Mouse (Mus musculus) left cerebral cortex, adult 2 months (tissue): ENCODE data around the gene Dok1. TPM values are rescaled to one million over a fixed set of nuclear protein-coding genes. Genes with fewer than 3 reads are reported as not detected.

Source experiments
- DNase-seq, 2 experiments: peaks; one replicate each; pipeline ENCODE4 v3.0.0; 2021 to 2022; ENCODE audit warnings: low spot score in 2 of 2, mixed read lengths in 1 of 2; ENCODE audit errors: extremely low spot score in 1 of 2
- H3K27ac ChIP-seq: fragments of 200-600 bp; 2 replicates; pipeline ENCODE4 v1.8.1; 2022
- H3K4me3 ChIP-seq: fragments of 200-600 bp; 2 replicates; pipeline ENCODE4 v1.8.1; 2022
- CTCF ChIP-seq: fragments of 200-600 bp; IDR thresholded peaks from 2 replicates; pipeline ENCODE4 v1.8.1; 2022; ENCODE audit warnings: antibody characterized with exemption, mild to moderate bottlenecking, moderate library complexity
- intact Hi-C: fragments of 180-260 bp; cut with DNase I; formaldehyde crosslinking; loops from one replicate; pipeline ENCODE4 v1.15.1; 2025
- total RNA-seq, 2 experiments: library from RNA; stranded (reverse); gene quantifications; 2 replicates each; pipeline ENCODE4 v1.2.3; 2021

The Dok1 gene
- total RNA-seq, 2 experiments from 2014 or later = 1.4 to 2.1 TPM

- H3K27ac ChIP-seq = no peak overlapping the region
- intact Hi-C loops = no loop called here
- DNase-seq = no peak
- no peak overlapping the region for H3K4me3 ChIP-seq
- no peak for TF ChIP-seq CTCF
Observed at GRCm38 (mm10) chr6:83043993-83044392, 10.7 kb upstream of the Dok1 start.

GRCm38 (mm10) chr6:83043561-83043960 lies 10.3 kb upstream of the Dok1 start:
- DNase-seq = no peak
- no peak overlapping the region for H3K27ac ChIP-seq
- TF ChIP-seq CTCF = no peak
- H3K4me3 ChIP-seq = no peak overlapping the region
- intact Hi-C loops = no loop called here

DNA sequence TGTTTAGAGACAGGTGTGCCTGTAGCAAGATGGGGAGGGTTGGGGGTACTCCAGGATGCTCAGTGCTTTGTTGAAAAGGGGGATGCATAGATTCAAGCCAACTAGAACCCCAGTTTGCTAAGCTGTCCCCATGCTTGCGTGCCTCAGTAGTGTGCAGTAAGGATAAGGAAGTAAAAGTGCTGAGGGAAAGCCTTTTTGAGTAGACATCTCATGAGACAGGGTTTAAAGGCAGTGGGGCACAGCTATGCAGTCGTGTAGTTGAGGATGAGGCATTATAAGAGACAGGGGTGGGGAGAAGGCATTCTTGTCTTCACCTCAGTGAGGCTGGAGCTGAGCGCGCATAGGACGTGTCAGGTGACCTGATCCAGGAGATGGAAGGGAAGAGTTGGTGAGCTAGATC lies 7.3 kb upstream of the Dok1 start:
- no peak overlapping the region for H3K27ac ChIP-seq
- intact Hi-C loops = no loop called here
- no peak overlapping the region for H3K4me3 ChIP-seq
- no peak for DNase-seq
- no peak for TF ChIP-seq CTCF

DNA sequence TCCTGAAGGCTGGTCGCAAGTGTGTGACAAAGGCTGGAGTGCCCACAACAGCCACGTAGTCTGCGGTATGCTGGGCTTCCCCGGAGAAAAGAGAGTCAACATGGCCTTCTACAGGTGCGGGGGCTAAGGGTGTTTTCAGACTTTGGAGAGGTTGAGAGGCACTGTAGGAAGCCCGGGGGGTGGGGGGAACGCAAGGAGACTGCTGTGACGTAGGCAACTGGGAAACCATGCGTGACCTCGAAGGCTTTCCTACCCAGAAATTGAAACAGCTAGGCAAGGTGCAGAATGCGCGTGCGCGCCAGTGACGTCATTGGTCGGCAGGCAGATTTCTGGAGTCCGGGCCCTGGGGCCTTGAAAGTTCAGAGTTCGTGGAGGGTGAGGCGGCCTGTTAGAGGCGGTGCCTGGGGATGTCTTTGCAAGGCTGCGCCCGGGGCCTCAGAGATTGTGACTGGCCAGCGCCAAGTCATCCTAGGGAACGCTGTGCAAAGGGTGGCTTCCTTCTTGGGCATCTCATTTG lies 5.3 kb upstream of the Dok1 start:
- H3K27ac ChIP-seq = no peak overlapping the region
- peak; percentile 83 to 85 for DNase-seq
- intact Hi-C loops = loop anchor here (5.0 kb wide), 1 partner anchor 41 kb away; no protein-coding TSS in a partner anchor
- TF ChIP-seq CTCF = no peak
- peak overlapping the region; percentile 37 for H3K4me3 ChIP-seq

DNA sequence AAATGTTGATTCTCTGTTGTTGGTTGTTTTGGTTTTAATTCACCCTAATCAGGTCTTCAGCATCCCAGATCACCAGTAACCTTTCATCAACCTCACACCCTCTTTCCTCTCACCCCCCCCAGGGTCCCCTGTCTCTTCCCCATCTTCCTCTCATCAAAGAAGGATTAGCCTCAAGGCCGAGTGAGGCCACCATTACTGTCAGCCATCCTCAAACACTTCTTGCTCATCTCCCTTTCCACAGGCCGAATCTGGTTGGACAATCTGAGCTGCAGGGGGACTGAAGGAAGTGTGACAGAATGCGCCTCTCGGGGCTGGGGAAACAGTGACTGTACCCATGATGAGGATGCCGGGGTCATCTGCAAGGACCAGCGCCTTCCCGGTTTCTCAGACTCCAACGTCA lies 3.9 kb upstream of the Dok1 start:
- no peak for TF ChIP-seq CTCF
- DNase-seq = no peak
- intact Hi-C loops = loop anchor here (5.0 kb wide), 1 partner anchor 40 kb away; no protein-coding TSS in a partner anchor
- Histone ChIP-seq H3K27ac (no peak overlapping the region), H3K4me3 (no peak overlapping the region)

- Histone ChIP-seq H3K27ac (no peak overlapping the region), H3K4me3 (peak overlapping the region; percentile 52)
- intact Hi-C loops = loop anchor here (5.0 kb wide), 1 partner anchor 37 kb away; no protein-coding TSS in a partner anchor
- TF ChIP-seq CTCF = no peak
- DNase-seq = no peak
Observed at GRCm38 (mm10) chr6:83034463-83035055, 1.3 kb upstream of the Dok1 start.

DNA sequence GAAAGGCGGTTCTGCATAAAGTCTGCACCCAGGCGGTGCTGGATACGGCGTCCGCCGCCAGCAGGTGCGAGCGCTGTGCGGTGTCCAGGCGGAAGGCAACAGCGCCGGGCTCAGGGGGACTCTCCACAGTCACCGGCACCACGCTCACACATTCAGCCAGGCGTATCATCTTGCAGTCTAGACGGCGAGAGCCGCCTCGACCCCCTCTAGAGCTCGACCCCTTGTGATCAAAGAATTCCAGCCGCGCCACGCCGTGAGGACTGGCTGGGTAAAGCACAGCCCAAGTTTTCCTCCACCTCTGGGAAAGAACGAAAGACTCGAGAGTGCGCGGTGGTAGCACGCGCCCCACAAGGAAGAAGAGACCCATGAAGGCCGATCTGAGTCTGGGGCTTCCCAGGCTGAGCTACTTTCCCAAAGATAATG lies 491 bp downstream of the Dok1 start:
- H3K4me3 ChIP-seq = peak overlapping the region; percentile 52
- TF ChIP-seq CTCF = peak; percentile 2; the same call in 1 of the 2 replicates
- intact Hi-C loops = no loop called here
- no peak for DNase-seq
- H3K27ac ChIP-seq = no peak overlapping the region

DNA sequence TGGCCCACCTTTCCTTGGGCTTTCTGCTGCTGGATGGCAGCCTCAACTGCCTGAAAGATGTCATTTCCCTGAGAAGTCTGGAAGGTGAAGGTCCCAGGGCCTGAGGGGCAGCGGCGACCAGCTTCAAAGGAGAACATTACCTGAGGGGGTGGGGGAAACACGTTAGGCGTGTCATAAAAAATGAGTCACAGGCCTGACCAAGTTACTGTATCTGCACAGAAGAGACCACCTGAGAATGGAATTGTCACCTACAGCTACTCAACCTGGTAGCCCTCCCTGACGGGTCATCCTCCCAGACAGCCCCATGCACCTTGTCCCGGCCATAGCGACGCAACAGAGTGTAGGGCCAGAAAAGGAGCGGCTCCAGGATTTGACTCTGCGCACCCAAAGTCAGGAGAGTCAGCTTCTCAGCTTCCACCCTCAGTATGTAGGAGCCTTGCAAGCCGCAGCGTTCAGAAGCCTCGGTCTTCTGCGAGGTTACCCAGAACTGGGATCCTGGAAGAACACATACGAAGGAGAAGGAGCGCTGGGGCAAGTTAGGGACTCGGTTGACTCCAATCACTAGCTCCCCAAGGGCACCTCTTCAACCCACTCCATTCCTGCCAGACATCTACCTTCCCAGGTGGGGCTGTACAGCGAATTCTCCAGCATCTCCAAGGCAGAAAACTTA lies 1.2 kb downstream of the Dok1 start:
- intact Hi-C loops = no loop called here
- no peak for TF ChIP-seq CTCF
- no peak overlapping the region for H3K27ac ChIP-seq
- DNase-seq = no peak
- peak overlapping the region; percentile 52 for H3K4me3 ChIP-seq

DNA sequence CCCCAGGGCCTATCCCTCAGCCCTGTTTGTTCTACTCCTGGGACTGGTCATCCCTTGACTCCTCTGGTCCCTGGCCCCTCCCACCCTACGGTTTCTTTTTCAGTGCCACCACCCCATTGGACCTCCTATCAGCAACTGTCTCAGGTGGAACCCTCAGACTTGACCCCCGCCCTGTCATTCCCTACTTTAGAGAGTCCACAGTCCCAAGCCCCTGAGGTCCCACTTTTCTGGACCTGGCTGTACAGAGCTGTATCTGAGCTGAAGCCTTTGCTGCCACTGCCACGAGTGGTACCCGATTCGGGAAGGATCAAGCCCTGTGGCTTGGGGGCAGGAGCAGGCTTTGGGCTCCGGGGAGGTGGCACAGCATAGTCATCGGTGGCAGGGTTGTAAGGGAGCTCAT lies 2.2 kb downstream of the Dok1 start:
- no peak overlapping the region for H3K4me3 ChIP-seq
- no peak overlapping the region for H3K27ac ChIP-seq
- DNase-seq = no peak
- intact Hi-C loops = no loop called here
- TF ChIP-seq CTCF = no peak

- H3K27ac ChIP-seq = no peak overlapping the region
- TF ChIP-seq CTCF = no peak
- intact Hi-C loops = no loop called here
Observed at GRCm38 (mm10) chr6:83029777-83030176, 3.5 kb downstream of the Dok1 start.

GRCm38 (mm10) chr6:83027706-83028105 lies 5.6 kb downstream of the Dok1 start:
- H3K27ac ChIP-seq = no peak overlapping the region
- no peak for DNase-seq
- no peak overlapping the region for H3K4me3 ChIP-seq
- intact Hi-C loops = no loop called here
- TF ChIP-seq CTCF = no peak

More at GRCm38 (mm10) chr6:83029777-83030176, 3.5 kb downstream of the Dok1 start:
- DNase-seq = no peak
- H3K4me3 ChIP-seq = no peak overlapping the region

- TF ChIP-seq CTCF = no peak
- Histone ChIP-seq H3K27ac (no peak overlapping the region), H3K4me3 (no peak overlapping the region)
- intact Hi-C loops = no loop called here
- no peak for DNase-seq
Observed at GRCm38 (mm10) chr6:83027293-83027692, 6.0 kb downstream of the Dok1 start.
